Mouse (Mus musculus): Measurements from ENCODE around the gene Ctsw. TPM values are rescaled to one million over a fixed set of nuclear protein-coding genes. Genes with fewer than 3 reads are reported as not detected.

The Ctsw gene
- polyA plus RNA-seq, 1 experiment from 2014 or later: 4.8 TPM

GRCm38 (mm10) chr19:5456922-5457745, 11.2 kb downstream of the Ctsw start:
- Histone ChIP-seq H3K27me3 (0 out of 2 replicates have a peak, but pooled peaks cover 9% of the 10 kb centered on the region), H3K9me3 (no peaks in the 10 kb centered on the region), H3K9ac (replicated peaks) (peak overlapping the region; percentile 68), H3K27ac (replicated peaks) (peak overlapping the region; percentile 94), H3K36me3 (0 out of 2 replicates have a peak, but pooled peaks cover 3% of the 10 kb centered on the region), H3K4me2 (replicated peaks) (peak overlapping the region; percentile 94), H3K4me3 (peak overlapping the region; percentile 59), H3K4me1 (peaks cover 48% of the 10 kb centered on the region)
- under 1% methylated on average over 70 of the region's 70 CpGs for WGBS
- ATAC-seq (replicated peaks): peak; percentile 92

GRCm38 (mm10) chr19:5456241-5456921, 11.9 kb downstream of the Ctsw start:
- Histone ChIP-seq H3K27ac (replicated peaks) (peak overlapping the region; percentile 94), H3K9me3 (no peaks in the 10 kb centered on the region), H3K36me3 (0 out of 2 replicates have a peak, but pooled peaks cover 3% of the 10 kb centered on the region), H3K4me1 (peaks cover 43% of the 10 kb centered on the region), H3K4me3 (peak overlapping the region; percentile 59), H3K27me3 (0 out of 2 replicates have a peak, but pooled peaks cover 9% of the 10 kb centered on the region), H3K9ac (replicated peaks) (peak overlapping the region; percentile 68), H3K4me2 (replicated peaks) (peak overlapping the region; percentile 94)
- 4% methylated on average over 26 of the region's 26 CpGs for WGBS
- ATAC-seq (replicated peaks): no peak

- no peaks in the 10 kb centered on the region for H3K9me3 ChIP-seq
- 60% methylated on average over 8 of the region's 8 CpGs for WGBS
- ATAC-seq (replicated peaks): no peak
- H3K27ac ChIP-seq (replicated peaks): no peak overlapping the region; the same call in 1 of the 2 replicates
- H3K9ac ChIP-seq (replicated peaks): peak overlapping the region; percentile 68
- H3K4me3 ChIP-seq: peak overlapping the region; percentile 59
- H3K4me2 ChIP-seq (replicated peaks): peak overlapping the region; percentile 94
- H3K36me3 ChIP-seq: 0 out of 2 replicates have a peak, but pooled peaks cover 3% of the 10 kb centered on the region
- H3K27me3 ChIP-seq: peaks cover 10% of the 10 kb centered on the region; the same call in 1 of the 2 replicates
- H3K4me1 ChIP-seq: peaks cover 37% of the 10 kb centered on the region
Observed at GRCm38 (mm10) chr19:5455568-5455967, 12.7 kb downstream of the Ctsw start.

- 0 out of 2 replicates have a peak, but pooled peaks cover 3% of the 10 kb centered on the region for H3K36me3 ChIP-seq
- peak overlapping the region; percentile 68; the same call in 1 of the 2 replicates for H3K9ac ChIP-seq (replicated peaks)
- peaks cover 15% of the 10 kb centered on the region for H3K27me3 ChIP-seq
- ATAC-seq (replicated peaks): no peak
- 76% methylated on average over 12 of the region's 12 CpGs for WGBS
- peak overlapping the region; percentile 94 for H3K4me2 ChIP-seq (replicated peaks)
- H3K4me1 ChIP-seq: peaks cover 35% of the 10 kb centered on the region
- H3K27ac ChIP-seq (replicated peaks): no peak overlapping the region
- H3K9me3 ChIP-seq: no peaks in the 10 kb centered on the region
- H3K4me3 ChIP-seq: 0 out of 2 replicates have a peak overlapping the region, but pooled peaks have one; percentile 59
Observed at GRCm38 (mm10) chr19:5455037-5455436, 13.3 kb downstream of the Ctsw start.

- H3K4me3 ChIP-seq: no peak overlapping the region
- H3K27me3 ChIP-seq: peaks cover 39% of the 10 kb centered on the region
- ATAC-seq (replicated peaks): no peak
- no peaks in the 10 kb centered on the region for H3K9me3 ChIP-seq
- H3K36me3 ChIP-seq: 0 out of 2 replicates have a peak, but pooled peaks cover 3% of the 10 kb centered on the region
- H3K27ac ChIP-seq (replicated peaks): no peak overlapping the region
- H3K9ac ChIP-seq (replicated peaks): no peak overlapping the region
- 84% methylated on average over 6 of the region's 6 CpGs for WGBS
- H3K4me2 ChIP-seq (replicated peaks): no peak overlapping the region
- peaks cover 39% of the 10 kb centered on the region for H3K4me1 ChIP-seq
Observed at GRCm38 (mm10) chr19:5451766-5452165, 16.5 kb downstream of the Ctsw start.

GRCm38 (mm10) chr19:5449673-5450072, 18.6 kb downstream of the Ctsw start:
- Histone ChIP-seq H3K36me3 (0 out of 2 replicates have a peak, but pooled peaks cover 3% of the 10 kb centered on the region), H3K4me3 (no peak overlapping the region), H3K27me3 (peaks cover 52% of the 10 kb centered on the region), H3K9ac (replicated peaks) (no peak overlapping the region), H3K4me1 (peaks cover 20% of the 10 kb centered on the region), H3K4me2 (replicated peaks) (no peak overlapping the region), H3K9me3 (no peaks in the 10 kb centered on the region), H3K27ac (replicated peaks) (no peak overlapping the region)
- WGBS: 82% methylated on average over 3 of the region's 3 CpGs
- ATAC-seq (replicated peaks): no peak

- Histone ChIP-seq H3K4me3 (peak overlapping the region; percentile 52), H3K36me3 (no peaks in the 10 kb centered on the region), H3K4me2 (replicated peaks) (peak overlapping the region; percentile 96), H3K27ac (replicated peaks) (no peak overlapping the region), H3K9ac (replicated peaks) (no peak overlapping the region), H3K27me3 (peaks cover 54% of the 10 kb centered on the region), H3K4me1 (peaks cover 18% of the 10 kb centered on the region), H3K9me3 (no peaks in the 10 kb centered on the region)
- ATAC-seq (replicated peaks): no peak
- 9% methylated on average over 36 of the region's 36 CpGs for WGBS
Observed at GRCm38 (mm10) chr19:5448354-5449150, 19.8 kb downstream of the Ctsw start.

GRCm38 (mm10) chr19:5447515-5448353, 20.6 kb downstream of the Ctsw start, which contains the start of gene Fosl1:
TSS of gene Fosl1 (plus strand) at chr19:5447547.
- no peaks in the 10 kb centered on the region for H3K36me3 ChIP-seq
- peak within 1 kb of the TSS; percentile 52 for H3K4me3 ChIP-seq
- ATAC-seq (replicated peaks): peak; percentile 73
- H3K27me3 ChIP-seq: peaks cover 54% of the 10 kb centered on the region
- peak within 1 kb of the TSS; percentile 38 for H3K9ac ChIP-seq (replicated peaks)
- H3K4me1 ChIP-seq: peaks cover 18% of the 10 kb centered on the region
- H3K4me2 ChIP-seq (replicated peaks): peak within 1 kb of the TSS; percentile 96
- WGBS: 2% methylated on average over 69 of the region's 70 CpGs
- no peaks in the 10 kb centered on the region for H3K9me3 ChIP-seq
- no peak within 1 kb of the TSS for H3K27ac ChIP-seq (replicated peaks)

- H3K4me1 ChIP-seq: peaks cover 18% of the 10 kb centered on the region
- ATAC-seq (replicated peaks): no peak
- no peak overlapping the region for H3K9ac ChIP-seq (replicated peaks)
- no peak overlapping the region for H3K4me2 ChIP-seq (replicated peaks)
- H3K27ac ChIP-seq (replicated peaks): no peak overlapping the region
- H3K27me3 ChIP-seq: peaks cover 54% of the 10 kb centered on the region
- 90% methylated on average over 5 of the region's 5 CpGs for WGBS
- H3K36me3 ChIP-seq: no peaks in the 10 kb centered on the region
- no peak overlapping the region for H3K4me3 ChIP-seq
- H3K9me3 ChIP-seq: no peaks in the 10 kb centered on the region
Observed at GRCm38 (mm10) chr19:5445747-5446146, 22.6 kb downstream of the Ctsw start.

- no peak for ATAC-seq (replicated peaks)
- H3K36me3 ChIP-seq: no peaks in the 10 kb centered on the region
- no peaks in the 10 kb centered on the region for H3K9me3 ChIP-seq
- H3K4me3 ChIP-seq: no peak overlapping the region
- 49% methylated on average over 7 of the region's 7 CpGs for WGBS
- H3K27ac ChIP-seq (replicated peaks): no peak overlapping the region
- H3K9ac ChIP-seq (replicated peaks): no peak overlapping the region
- no peak overlapping the region for H3K4me2 ChIP-seq (replicated peaks)
- peaks cover 47% of the 10 kb centered on the region for H3K27me3 ChIP-seq
- peaks cover 18% of the 10 kb centered on the region for H3K4me1 ChIP-seq
Observed at GRCm38 (mm10) chr19:5444954-5445353, 23.4 kb downstream of the Ctsw start.

Data from forebrain, embryonic 15.5 days (tissue).